Comparison of ENCODE assay signal across 22 mouse cellular contexts in genomic region chr7:19424051-19424450, GRCm38 (mm10). TPM values are rescaled to one million over a fixed set of nuclear protein-coding genes. Genes with fewer than 3 reads are reported as not detected.
"Had no signal": no experiment of that assay in that cellular context is flagged by ENCODE, and none has a peak within 500 bp of the region (broad histone marks: within the 10 kb centered on the region; RNA-seq: fewer than 3 reads in every experiment).

No protein-coding gene starts in this region.

- H3K27ac ChIP-seq: kidney, postnatal 0 days; layer of hippocampus, adult 2 months; liver, embryonic 13.5 days; neural tube, embryonic 12.5 days; neural tube, embryonic 15.5 days; stomach, embryonic 15.5 days had no signal

- DNase-seq: kidney, postnatal 25 days; layer of hippocampus, adult 9-11 months; liver, embryonic 13.5 days; lung, adult 2 months; lung, postnatal 14 days; lung, postnatal 4 days; midbrain, embryonic 14.5 days; right cerebral cortex, adult 18-20 months; right cerebral cortex, postnatal 14 days; right cerebral cortex, postnatal 4 days; spleen, adult 18-20 months; thymus, postnatal 25 days had no signal

- H3K4me2 ChIP-seq: liver, embryonic 13.5 days; midbrain, embryonic 11.5 days; neural tube, embryonic 12.5 days; neural tube, embryonic 15.5 days; stomach, embryonic 15.5 days had no signal

- H3K4me1 ChIP-seq: neural tube, embryonic 12.5 days; stomach, embryonic 15.5 days had no signal

- H3K9me3 ChIP-seq: liver, embryonic 13.5 days; neural tube, embryonic 12.5 days; neural tube, embryonic 15.5 days; stomach, embryonic 15.5 days had no signal

- H3K9ac ChIP-seq: liver, embryonic 13.5 days; neural tube, embryonic 12.5 days; neural tube, embryonic 15.5 days; stomach, embryonic 15.5 days had no signal

- H3K4me3 ChIP-seq: layer of hippocampus, adult 2 months; liver, embryonic 13.5 days; neural tube, embryonic 12.5 days; neural tube, embryonic 15.5 days; stomach, embryonic 15.5 days had no signal

RNA-seq across cellular contexts. Expression of gene Ckm, which starts 19.5 kb away (rescaled TPM):
- total RNA-seq: layer of hippocampus, adult 2 months; layer of hippocampus, postnatal 25 days; left cerebral cortex, postnatal 25 days; megakaryocyte-erythroid progenitor cell, adult 5-6 weeks had no signal
- polyA plus RNA-seq: midbrain, embryonic 11.5 days; midbrain, embryonic 14.5 days had no signal

RNA-seq across cellular contexts. Expression of gene Klc3, which starts 20.1 kb away (rescaled TPM):
- total RNA-seq: megakaryocyte progenitor cell, adult 5-6 weeks; megakaryocyte-erythroid progenitor cell, adult 5-6 weeks had no signal
